Mouse (Mus musculus) kidney, embryonic 14.5 days (tissue): ENCODE results near the gene Mapk3. TPM values are rescaled to one million over a fixed set of nuclear protein-coding genes. Genes with fewer than 3 reads are reported as not detected.

ENCODE experiments used
- ATAC-seq: fragments of 200-750 bp; cut with Nextera tagmentation; 2 replicates; pipeline ENCODE4 v1.8.0; 2017; ENCODE audit warnings: moderate number of reproducible peaks, mild to moderate bottlenecking, moderate TSS enrichment, moderate library complexity; ENCODE audit not compliant: low FRiP score, low TSS enrichment
- H3K27ac ChIP-seq: fragments of 300-500 bp; sonication (generic); 2 replicates; pipeline ENCODE4 v1.5.1; 2014; ENCODE audit warnings: low read depth, mild to moderate bottlenecking, low read length, moderate library complexity, mixed read lengths
- H3K27me3 ChIP-seq: fragments of 300-500 bp; sonication (generic); 2 replicates; pipeline ENCODE4 v1.6.1; 2014; ENCODE audit warnings: mild to moderate bottlenecking, low read length; ENCODE audit not compliant: control insufficient read depth, insufficient read depth
- H3K36me3 ChIP-seq: fragments of 300-500 bp; sonication (generic); 2 replicates; pipeline ENCODE4 v1.6.1; 2014; ENCODE audit warnings: low read length, mixed read lengths; ENCODE audit not compliant: control insufficient read depth, insufficient read depth
- H3K4me1 ChIP-seq: fragments of 300-500 bp; sonication (generic); 2 replicates; pipeline ENCODE4 v1.6.1; 2014; ENCODE audit warnings: low read length, mixed read lengths; ENCODE audit not compliant: control insufficient read depth, insufficient read depth
- H3K4me2 ChIP-seq: fragments of 300-500 bp; sonication (generic); replicated peaks from 2 replicates; pipeline ENCODE4 v1.6.1; 2014; ENCODE audit warnings: low read depth, mild to moderate bottlenecking, low read length
- H3K4me3 ChIP-seq: fragments of 300-500 bp; sonication (generic); 2 replicates; pipeline ENCODE4 v1.5.1; 2014; ENCODE audit warnings: mild to moderate bottlenecking, low read length
- H3K9ac ChIP-seq: fragments of 300-500 bp; sonication (generic); 2 replicates; pipeline ENCODE4 v1.6.1; 2014; ENCODE audit warnings: low read depth, mild to moderate bottlenecking, low read length, moderate library complexity
- H3K9me3 ChIP-seq: fragments of 300-500 bp; sonication (generic); 2 replicates; pipeline ENCODE4 v1.6.1; 2016; ENCODE audit warnings: low read length; ENCODE audit not compliant: control insufficient read depth
- WGBS: fragments of 180-500 bp; shearing (Covaris S2); extraction: QIAGEN DNeasy Blood & Tissue Kit; methylation state at CpG from one replicate; pipeline ENCODE4 v1.1.7; 2014; 5-methylcytosine and 5-hydroxymethylcytosine counted together
- polyA plus RNA-seq: library from polyadenylated mRNA; unstranded; fragments of >200 nt; fragmentation: Nextera tagmentation; extraction: Ambion mirVana; gene quantifications from 2 replicates; pipeline ENCODE4 v1.2.1, GENCODE M21; 2014

Gene Mapk3
- polyA plus RNA-seq, 1 experiment from 2014 or later, result 55.0 TPM

- 52% methylated on average over 7 of the region's 7 CpGs for WGBS
- H3K27ac ChIP-seq, result no peak overlapping the region
- H3K9me3 ChIP-seq, result no peaks in the 10 kb centered on the region
Measured at GRCm38 (mm10) chr7:126784469-126784868, 25.1 kb downstream of the Mapk3 start.

GRCm38 (mm10) chr7:126785056-126785455 lies 25.7 kb downstream of the Mapk3 start:
- ATAC-seq, result no peak
- Histone ChIP-seq H3K9me3 (no peaks in the 10 kb centered on the region), H3K4me3 (no peak overlapping the region), H3K36me3 (peaks cover 62% of the 10 kb centered on the region), H3K27ac (no peak overlapping the region), H3K4me2 (no peak overlapping the region), H3K27me3 (no peaks in the 10 kb centered on the region), H3K4me1 (peaks cover 13% of the 10 kb centered on the region), H3K9ac (no peak overlapping the region)
- 31% methylated on average over 4 of the region's 4 CpGs for whole genome bisulfite sequencing

More at GRCm38 (mm10) chr7:126784469-126784868, 25.1 kb downstream of the Mapk3 start:
- Histone ChIP-seq H3K9ac (no peak overlapping the region), H3K36me3 (peaks cover 57% of the 10 kb centered on the region), H3K4me2 (no peak overlapping the region), H3K27me3 (no peaks in the 10 kb centered on the region), H3K4me3 (no peak overlapping the region), H3K4me1 (peaks cover 18% of the 10 kb centered on the region)
- ATAC-seq, result no peak

GRCm38 (mm10) chr7:126786142-126786541 lies 26.7 kb downstream of the Mapk3 start:
- ATAC-seq, result no peak

GRCm38 (mm10) chr7:126789141-126789540 lies 29.7 kb downstream of the Mapk3 start:
- H3K9me3 ChIP-seq, result no peaks in the 10 kb centered on the region
- peaks cover 64% of the 10 kb centered on the region for H3K36me3 ChIP-seq
- no peak overlapping the region for H3K4me2 ChIP-seq
- H3K9ac ChIP-seq, result no peak overlapping the region
- H3K4me3 ChIP-seq, result no peak overlapping the region
- peaks cover 8% of the 10 kb centered on the region for H3K4me1 ChIP-seq
- 89% methylated on average over 4 of the region's 4 CpGs for WGBS
- ATAC-seq, result no peak
- H3K27ac ChIP-seq, result no peak overlapping the region
- no peaks in the 10 kb centered on the region for H3K27me3 ChIP-seq

More at GRCm38 (mm10) chr7:126786142-126786541, 26.7 kb downstream of the Mapk3 start:
- no peaks in the 10 kb centered on the region for H3K9me3 ChIP-seq
- H3K4me3 ChIP-seq, result no peak overlapping the region
- no peaks in the 10 kb centered on the region for H3K27me3 ChIP-seq
- peaks cover 13% of the 10 kb centered on the region for H3K4me1 ChIP-seq
- no peak overlapping the region for H3K9ac ChIP-seq
- no peak overlapping the region for H3K4me2 ChIP-seq
- peaks cover 66% of the 10 kb centered on the region for H3K36me3 ChIP-seq
- WGBS, result 80% methylated on average over 14 of the region's 14 CpGs
- no peak overlapping the region for H3K27ac ChIP-seq

GRCm38 (mm10) chr7:126791851-126792720 lies 32.7 kb downstream of the Mapk3 start, which contains the start of gene Ppp4c:
Gene Ppp4c (minus strand): TSS chr7:126792496.
- H3K4me1 ChIP-seq, result peaks cover 13% of the 10 kb centered on the region
- peak within 1 kb of the TSS; percentile 96 for H3K4me3 ChIP-seq
- H3K9me3 ChIP-seq, result no peaks in the 10 kb centered on the region
- H3K4me2 ChIP-seq, result peak within 1 kb of the TSS; percentile 75
- H3K27me3 ChIP-seq, result no peaks in the 10 kb centered on the region
- peaks cover 64% of the 10 kb centered on the region for H3K36me3 ChIP-seq
- peak; percentile 95 for ATAC-seq
- peak within 1 kb of the TSS; percentile 98 for H3K27ac ChIP-seq
- peak within 1 kb of the TSS; percentile 94 for H3K9ac ChIP-seq
- WGBS, result under 1% methylated on average over 60 of the region's 83 CpGs

GRCm38 (mm10) chr7:126792721-126793443 lies 33.5 kb downstream of the Mapk3 start:
- Histone ChIP-seq H3K27me3 (no peaks in the 10 kb centered on the region), H3K36me3 (peaks cover 62% of the 10 kb centered on the region), H3K27ac (peak overlapping the region; percentile 98), H3K4me1 (peaks cover 20% of the 10 kb centered on the region), H3K9ac (peak overlapping the region; percentile 94; the same call in 1 of the 2 replicates), H3K9me3 (no peaks in the 10 kb centered on the region), H3K4me3 (peak overlapping the region; percentile 96), H3K4me2 (peak overlapping the region; percentile 49)
- peak; percentile 18; the same call in 1 of the 2 replicates for ATAC-seq
- 25% methylated on average over 11 of the region's 11 CpGs for WGBS

- Histone ChIP-seq H3K4me2 (no peak overlapping the region), H3K9ac (no peak overlapping the region), H3K36me3 (peaks cover 54% of the 10 kb centered on the region), H3K27me3 (no peaks in the 10 kb centered on the region), H3K4me1 (peaks cover 20% of the 10 kb centered on the region), H3K27ac (no peak overlapping the region), H3K9me3 (no peaks in the 10 kb centered on the region), H3K4me3 (no peak overlapping the region)
- ATAC-seq, result no peak
- WGBS, result 72% methylated on average over 4 of the region's 4 CpGs
Measured at GRCm38 (mm10) chr7:126793456-126794270, 34.3 kb downstream of the Mapk3 start.

- no peak overlapping the region for H3K9ac ChIP-seq
- H3K27me3 ChIP-seq, result no peaks in the 10 kb centered on the region
- no peak overlapping the region for H3K27ac ChIP-seq
- H3K4me2 ChIP-seq, result no peak overlapping the region
- H3K4me1 ChIP-seq, result peaks cover 20% of the 10 kb centered on the region
- ATAC-seq, result no peak
- H3K36me3 ChIP-seq, result peaks cover 49% of the 10 kb centered on the region
- no peak overlapping the region for H3K4me3 ChIP-seq
- H3K9me3 ChIP-seq, result no peaks in the 10 kb centered on the region
- 68% methylated on average over 4 of the region's 4 CpGs for WGBS
Measured at GRCm38 (mm10) chr7:126794271-126794605, 34.8 kb downstream of the Mapk3 start.
